Mouse (Mus musculus): ENCODE results near the gene Gm18596. TPM values are rescaled to one million over a fixed set of nuclear protein-coding genes. Genes with fewer than 3 reads are reported as not detected.

The Gm18596 gene
- total RNA-seq (2023) = not detected

GRCm38 (mm10) chr10:77741924-77742688 lies at the start of gene Gm18596:
TSS of gene Gm18596 (minus strand) at chr10:77742638.

DNA sequence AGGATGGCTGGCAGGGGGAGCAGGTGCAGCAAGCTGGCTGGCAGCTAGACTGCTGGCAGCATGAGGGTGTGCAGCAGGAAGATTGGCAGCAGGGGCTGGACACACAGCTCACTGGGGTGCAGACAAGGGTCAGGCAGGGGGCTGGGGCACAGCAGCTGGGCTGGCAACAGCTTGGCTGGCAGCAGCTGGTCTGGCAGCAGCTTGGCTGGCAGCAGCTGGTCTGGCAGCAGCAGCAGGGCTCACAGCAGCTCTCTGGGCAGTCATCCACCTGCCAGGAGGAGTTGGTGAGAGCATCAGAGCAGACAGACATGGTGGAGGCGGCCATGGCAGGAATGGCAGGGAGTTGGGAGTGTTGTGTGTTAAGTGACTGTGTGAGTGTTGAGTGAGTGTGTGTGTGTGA lies 45.4 kb upstream of the Gm18596 start, which contains the start of gene Gm7137:
TSS of gene Gm7137 (minus strand) at position 325 of the 400 bp plus-strand sequence.

DNA sequence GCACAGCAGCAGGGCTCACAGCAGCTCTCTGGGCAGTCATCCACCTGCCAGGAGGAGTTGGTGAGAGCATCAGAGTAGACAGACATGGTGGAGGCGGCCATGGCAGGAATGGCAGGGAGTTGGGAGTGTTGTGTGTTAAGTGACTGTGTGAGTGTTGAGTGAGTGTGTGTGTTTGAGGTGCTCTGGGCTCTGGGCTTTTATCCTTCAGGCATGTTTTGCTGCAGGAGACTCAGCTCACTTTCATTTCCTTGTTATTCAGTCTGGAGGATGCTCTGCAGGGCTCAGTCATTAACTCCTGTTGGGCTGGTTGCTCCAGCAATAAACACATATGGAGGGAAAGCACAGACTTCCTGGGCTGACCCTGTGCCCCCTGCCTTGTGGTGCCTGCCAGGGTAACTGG lies 40.0 kb upstream of the Gm18596 start, which contains the start of gene Gm3250:
TSS of gene Gm3250 (minus strand) at position 101 of the 400 bp plus-strand sequence.

GRCm38 (mm10) chr10:77776844-77777243 lies 34.4 kb upstream of the Gm18596 start, which contains the start of gene Gm7138:
TSS of gene Gm7138 (minus strand) at chr10:77776944.

GRCm38 (mm10) chr10:77771225-77771624 lies 28.8 kb upstream of the Gm18596 start, which contains the start of gene Gm3238:
TSS of gene Gm3238 (minus strand) at chr10:77771325.

GRCm38 (mm10) chr10:77759582-77759981 lies 17.1 kb upstream of the Gm18596 start, which contains the start of gene Gm3233:
TSS of gene Gm3233 (minus strand) at chr10:77759682.

DNA sequence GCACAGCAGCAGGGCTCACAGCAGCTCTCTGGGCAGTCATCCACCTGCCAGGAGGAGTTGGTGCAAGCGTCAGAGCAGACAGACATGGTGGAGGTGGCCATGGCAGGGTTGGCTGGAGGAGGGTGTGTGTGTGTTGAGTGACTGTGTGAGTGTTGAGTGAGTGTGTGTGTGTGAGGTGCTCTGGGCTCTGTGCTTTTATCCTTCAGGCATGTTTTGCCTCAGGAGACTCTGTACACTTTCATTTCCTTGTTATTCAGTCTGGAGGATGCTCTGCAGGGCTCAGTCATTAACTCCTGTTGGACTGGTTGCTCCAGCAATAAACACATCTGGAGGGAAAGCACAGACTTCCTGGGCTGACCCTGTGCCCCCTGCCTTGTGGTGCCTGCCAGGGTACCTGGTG lies 8.8 kb upstream of the Gm18596 start, which contains the start of gene Gm9736:
TSS of gene Gm9736 (minus strand) at position 101 of the 400 bp plus-strand sequence.

GRCm38 (mm10) chr10:77726186-77726585 lies 16.3 kb downstream of the Gm18596 start, which contains the start of gene Gm10100:
TSS of gene Gm10100 (plus strand) at chr10:77726486.

GRCm38 (mm10) chr10:77720299-77720698 lies 22.1 kb downstream of the Gm18596 start, which contains the start of gene Krtap12-1:
TSS of gene Krtap12-1 (plus strand) at chr10:77720599.

DNA sequence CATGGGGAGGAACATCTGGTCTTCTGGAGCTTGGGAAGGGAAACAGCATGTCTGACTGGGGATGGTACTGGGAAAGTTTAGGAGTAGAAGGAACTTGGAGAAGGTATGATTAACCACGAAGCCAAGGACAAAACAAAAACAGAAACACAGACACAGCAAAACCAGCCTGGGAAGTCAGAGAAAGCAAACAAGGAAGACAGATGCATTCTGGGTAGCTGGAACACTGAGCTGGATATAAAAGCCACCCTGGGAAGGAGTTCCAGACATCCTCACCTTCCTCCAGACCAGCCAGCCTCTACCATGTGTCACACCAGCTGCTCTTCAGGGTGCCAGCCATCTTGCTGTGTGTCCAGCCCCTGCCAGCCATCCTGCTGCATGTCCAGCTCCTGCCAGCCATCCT lies 26.9 kb downstream of the Gm18596 start, which contains the start of gene Gm10142:
TSS of gene Gm10142 (plus strand) at position 301 of the 400 bp plus-strand sequence.

DNA sequence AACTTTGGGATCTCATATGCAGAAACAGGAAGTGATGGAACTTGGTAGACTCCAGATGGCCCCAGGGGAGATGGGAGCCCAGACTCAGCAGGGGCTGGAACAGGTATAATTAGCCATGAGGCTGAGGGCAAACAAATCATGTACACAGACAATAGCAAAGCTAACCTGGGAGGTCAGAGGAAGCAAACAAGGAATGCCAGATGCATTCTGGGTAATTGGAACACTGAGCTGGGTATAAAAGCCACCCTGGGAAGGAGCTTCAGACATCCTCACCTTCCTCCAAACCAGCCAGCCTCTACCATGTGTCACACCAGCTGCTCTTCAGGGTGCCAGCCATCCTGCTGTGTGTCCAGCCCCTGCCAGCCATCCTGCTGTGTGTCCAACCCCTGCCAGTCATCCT lies 31.3 kb downstream of the Gm18596 start, which contains the start of gene Gm10024:
TSS of gene Gm10024 (plus strand) at position 301 of the 400 bp plus-strand sequence.

DNA sequence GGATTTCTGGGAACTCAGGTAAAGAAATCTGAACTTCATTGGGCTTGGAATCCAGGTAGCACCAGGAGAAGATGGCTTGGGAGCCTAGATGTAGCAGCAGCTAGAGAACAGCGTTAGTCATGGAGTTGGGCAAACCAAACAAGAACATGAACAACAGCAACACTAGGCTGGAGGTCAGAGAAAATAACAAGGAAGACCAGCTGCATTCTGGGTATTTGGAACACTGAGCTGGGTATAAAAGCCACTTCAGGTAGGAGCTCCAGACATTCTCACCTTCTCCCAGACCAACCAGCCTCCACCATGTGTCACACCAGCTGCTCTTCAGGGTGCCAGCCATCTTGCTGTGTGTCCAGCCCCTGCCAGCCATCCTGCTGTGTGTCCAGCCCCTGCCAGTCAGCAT lies 36.1 kb downstream of the Gm18596 start, which contains the start of gene Gm10272:
TSS of gene Gm10272 (plus strand) at position 301 of the 400 bp plus-strand sequence.

GRCm38 (mm10) chr10:77697133-77697532 lies 45.3 kb downstream of the Gm18596 start, which contains the start of gene Gm9508:
TSS of gene Gm9508 (minus strand) at chr10:77697233.

Other genes starting within 250 kb of the Gm18596 start
- 10 to 100 TPM; 28.7 to 31.2 TPM for gene Fam207a, start 226.9 kb downstream of the Gm18596 start, total RNA-seq (2023)
- gene Itgb2, start 212.4 kb downstream of the Gm18596 start, total RNA-seq (2023) = 100 to 1,000 TPM; 248 to 305 TPM
- gene Pttg1ip, start 160.9 kb downstream of the Gm18596 start, total RNA-seq (2023) = 100 to 1,000 TPM; 108 to 116 TPM
- gene Sumo3, start 136.5 kb downstream of the Gm18596 start, total RNA-seq (2023) = 10 to 100 TPM; 56.8 to 61.8 TPM
- not detected for gene Gm49325, start 136.4 kb downstream of the Gm18596 start, total RNA-seq (2023)
- gene Ube2g2, start 120.4 kb downstream of the Gm18596 start, total RNA-seq (2023) = 10 to 100 TPM; 41.1 to 46.1 TPM
- gene Tspear, start 56.1 kb downstream of the Gm18596 start, total RNA-seq (2023) = 1 to 10 TPM; 1.6 to 3.3 TPM
- not detected for gene Gm19402, start 51.9 kb downstream of the Gm18596 start, total RNA-seq (2023)
- gene Gm9508, start 45.4 kb downstream of the Gm18596 start, total RNA-seq (2023) = not detected
- gene Gm10272, start 36.0 kb downstream of the Gm18596 start, total RNA-seq (2023) = not detected
- not detected for gene Gm10024, start 31.2 kb downstream of the Gm18596 start, total RNA-seq (2023)
- not detected for gene Gm10142, start 26.8 kb downstream of the Gm18596 start, total RNA-seq (2023)
- not detected for gene Krtap12-1, start 22.0 kb downstream of the Gm18596 start, total RNA-seq (2023)
- gene Gm10100, start 16.2 kb downstream of the Gm18596 start, total RNA-seq (2023) = not detected
- not detected for gene Gm9736, start 8.7 kb upstream of the Gm18596 start, total RNA-seq (2023)
- not detected for gene Gm3233, start 17.0 kb upstream of the Gm18596 start, total RNA-seq (2023)
- not detected for gene Gm3238, start 28.7 kb upstream of the Gm18596 start, total RNA-seq (2023)
- gene Gm7138, start 34.3 kb upstream of the Gm18596 start, total RNA-seq (2023) = not detected
- gene Gm3250, start 39.9 kb upstream of the Gm18596 start, total RNA-seq (2023) = not detected
- gene Gm7137, start 45.6 kb upstream of the Gm18596 start, total RNA-seq (2023) = not detected
- gene Gm9639, start 52.4 kb upstream of the Gm18596 start, total RNA-seq (2023) = not detected
- gene Gm19668, start 56.5 kb upstream of the Gm18596 start, total RNA-seq (2023) = not detected
- gene Gm9507, start 69.2 kb upstream of the Gm18596 start, total RNA-seq (2023) = not detected
- not detected for gene Gm2696, start 72.0 kb upstream of the Gm18596 start, total RNA-seq (2023)
- gene Krtap10-4, start 84.5 kb upstream of the Gm18596 start, total RNA-seq (2023) = not detected
- gene Krtap10-10, start 93.3 kb upstream of the Gm18596 start, total RNA-seq (2023) = not detected
- gene Gm36176, start 104.2 kb upstream of the Gm18596 start, total RNA-seq (2023) = not detected
- not detected for gene Gm10318, start 110.2 kb upstream of the Gm18596 start, total RNA-seq (2023)
- gene Gm3285, start 119.3 kb upstream of the Gm18596 start, total RNA-seq (2023) = not detected
- gene Lrrc3, start 159.9 kb upstream of the Gm18596 start, total RNA-seq (2023) = not detected
- gene Trpm2, start 227.9 kb upstream of the Gm18596 start, total RNA-seq (2023) = 1 to 10 TPM; 2.1 to 2.3 TPM
- gene 1810043G02Rik, start 235.9 kb upstream of the Gm18596 start, total RNA-seq (2023) = 10 to 100 TPM in 1 of 2 experiments, 1 to 10 TPM in 1; 5.7 to 11.2 TPM

Measured in T-cell, adult 66 days (primary cell).